Mouse (Mus musculus) erythroblast, embryonic 14.5 days (primary cell): ENCODE measurements around the gene Kcna7.
"Not testable (repeated sequence)": the region's sequence is repeated elsewhere in the genome, so short reads cannot be mapped to it uniquely, and the experiment has no call there.

Experiments
- GATA1 ChIP-seq: IDR thresholded peaks from 2 replicates; pipeline ENCODE4 v1.6.1; 2012; ENCODE audit warnings: low read length, inconsistent platforms, mixed read lengths
- TAL1 ChIP-seq: IDR thresholded peaks from 3 replicates; pipeline ENCODE4 v1.6.1; 2012; ENCODE audit warnings: low read length, inconsistent platforms, mixed read lengths

DNA sequence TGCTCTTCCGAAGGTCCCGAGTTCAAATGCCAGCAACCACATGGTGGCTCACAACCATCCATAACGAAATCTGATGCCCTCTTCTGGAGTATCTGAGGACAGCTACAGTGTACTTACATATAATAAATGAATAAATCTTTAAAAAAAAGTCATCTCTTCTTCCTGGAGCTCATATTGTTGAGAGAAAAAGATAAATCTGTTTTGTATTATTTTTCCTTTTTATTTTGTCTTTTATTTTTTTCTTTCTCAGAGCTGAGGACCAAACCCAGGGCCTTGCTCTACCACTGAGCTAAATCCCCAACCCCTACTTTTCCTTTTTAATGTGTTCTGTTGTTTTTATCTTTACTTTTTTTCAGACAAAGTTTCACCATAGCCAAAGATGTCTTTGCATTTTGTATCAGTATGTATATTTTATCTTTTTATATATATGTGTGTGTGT, 9.1 kb upstream of the Kcna7 start:
- TF ChIP-seq GATA1, TAL1: not testable (repeated sequence)
